Mouse (Mus musculus) layer of hippocampus, adult 9-11 months (tissue): ENCODE measurements at regions not wholly inside any gene's neighbourhood (a gene's known extent, or its start where the extent isn't known, plus 50 kb on each side); places are given as distances from the start of the nearest gene placed in this dataset.
"Not testable (repeated sequence)": the region's sequence is repeated elsewhere in the genome, so short reads cannot be mapped to it uniquely, and the experiment has no call there.

Experiments
- DNase-seq: peaks from one replicate; pipeline ENCODE4 v3.0.0; 2022

- DNase-seq: peak; percentile 35
Measured at GRCm38 (mm10) chr16:80893761-80894160, 306.7 kb upstream of the Ncam2 start.

GRCm38 (mm10) chr16:80920711-80921279, 279.7 kb upstream of the Ncam2 start:
- no peak for DNase-seq

GRCm38 (mm10) chr16:80931017-80931416, 269.5 kb upstream of the Ncam2 start:
- no peak for DNase-seq

- no peak for DNase-seq
Measured at GRCm38 (mm10) chr16:80931477-80931876, 269.0 kb upstream of the Ncam2 start.

GRCm38 (mm10) chr16:80935741-80936140, 264.8 kb upstream of the Ncam2 start:
- no peak for DNase-seq

- no peak for DNase-seq
Measured at GRCm38 (mm10) chr16:80962141-80962540, 238.4 kb upstream of the Ncam2 start.

GRCm38 (mm10) chr16:80981573-80982105, 218.9 kb upstream of the Ncam2 start:
- DNase-seq: no peak

GRCm38 (mm10) chr16:80987816-80988215, 212.7 kb upstream of the Ncam2 start:
- no peak for DNase-seq

- DNase-seq: not testable (repeated sequence)
Measured at GRCm38 (mm10) chr16:81036831-81037230, 163.7 kb upstream of the Ncam2 start.

GRCm38 (mm10) chr16:81041262-81041661, 159.2 kb upstream of the Ncam2 start:
- DNase-seq: no peak

DNA sequence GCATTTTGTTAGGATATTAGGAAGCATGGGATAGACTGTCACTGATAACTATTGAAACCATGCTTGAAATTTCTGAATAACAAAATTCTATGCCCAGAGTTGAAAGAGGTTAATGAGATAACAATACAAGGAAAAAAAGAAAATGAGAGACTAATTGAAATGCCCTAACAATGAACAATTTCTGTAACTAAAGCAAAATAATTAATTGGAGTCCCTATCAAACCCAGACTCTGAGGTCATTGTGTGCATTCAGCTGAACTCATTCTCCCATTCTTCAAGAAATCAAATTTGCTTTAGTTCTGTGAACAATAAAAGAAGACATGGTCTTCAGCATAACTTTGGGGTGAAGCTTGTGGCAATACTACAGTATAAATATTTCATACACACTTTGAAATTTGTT, 154.8 kb upstream of the Ncam2 start:
- DNase-seq: no peak

DNA sequence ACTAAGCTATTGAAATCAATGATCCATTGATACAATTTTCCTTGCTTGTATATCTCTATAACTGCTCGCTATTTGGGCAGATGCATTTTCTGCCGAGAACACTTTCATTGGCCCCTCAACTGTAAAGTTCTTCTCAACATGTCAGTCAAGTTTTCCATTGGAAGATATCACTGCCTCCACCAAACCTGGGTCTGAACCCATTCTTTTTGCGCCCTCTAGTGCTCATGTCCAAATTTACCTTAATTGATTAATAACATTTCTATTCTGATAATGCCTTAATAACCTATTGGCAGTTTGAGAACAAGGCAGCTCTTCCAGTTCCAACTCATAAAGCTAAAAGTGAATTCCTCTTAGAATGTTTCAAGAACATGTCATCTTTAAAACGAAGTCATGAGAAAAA, 132.2 kb upstream of the Ncam2 start:
- peak; percentile 2 for DNase-seq
